Mouse (Mus musculus): ENCODE results near the gene H60b. TPM values are rescaled to one million over a fixed set of nuclear protein-coding genes. Genes with fewer than 3 reads are reported as not detected.
"Not testable (repeated sequence)": the region's sequence is repeated elsewhere in the genome, so short reads cannot be mapped to it uniquely, and the experiment has no call there.

H60b gene
- polyA plus RNA-seq (2016; fragmentation: Nextera tagmentation; extraction: Ambion mirVana): 0.37 and 0.73 TPM in 2 replicates

DNA sequence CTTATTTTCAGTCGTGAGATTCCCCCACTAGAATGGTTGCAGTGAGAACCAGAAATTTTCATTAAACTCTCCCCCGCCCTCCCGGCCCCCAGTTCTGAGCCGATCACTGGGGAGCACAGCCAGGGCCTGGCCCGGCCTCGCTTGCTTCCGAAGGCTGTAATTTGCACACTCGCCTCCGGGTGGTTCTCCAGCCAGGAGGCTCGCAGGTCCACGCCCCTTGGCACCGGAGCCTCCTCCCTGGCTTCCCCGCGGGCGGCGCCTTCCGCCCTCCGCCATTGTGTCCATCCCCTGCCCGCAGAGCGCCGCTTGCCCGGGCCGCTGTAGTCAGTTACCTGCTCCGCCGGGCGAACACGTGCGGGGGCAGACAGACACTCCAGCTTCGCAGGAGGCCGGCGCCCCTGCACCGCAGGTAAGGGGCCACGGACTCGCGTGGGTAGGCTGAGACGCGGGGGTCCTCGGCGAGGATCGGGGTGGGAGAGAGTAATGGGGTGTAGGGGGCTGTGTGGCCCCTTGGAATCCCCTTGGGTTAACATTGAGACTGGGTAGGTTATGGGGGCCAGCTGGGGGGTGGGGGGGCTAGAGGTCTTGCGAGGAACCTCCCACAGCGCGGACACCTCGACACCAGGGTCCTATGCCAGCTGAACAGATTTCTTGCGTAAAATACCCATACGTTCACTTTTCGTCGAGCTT is at the start of gene H60b, which contains the start of gene Raet1e:
Gene H60b, plus strand, starts transcription at position 277 of the 690 bp plus-strand sequence.
Gene Raet1e, plus strand, starts transcription at position 260 of the 690 bp plus-strand sequence.
- H3K27me3 ChIP-seq: peaks cover 64% of the 10 kb centered on the region
- H3K4me3 ChIP-seq: peak within 1 kb of the TSS; percentile 38
- H3K9me3 ChIP-seq, H3K4me1 ChIP-seq, H3K36me3 ChIP-seq, H3K27ac ChIP-seq, H3K9ac ChIP-seq: not testable (repeated sequence)
- ATAC-seq (ENCODE audit: insufficient number of reproducible peaks, insufficient read depth, low FRiP score, low TSS enrichment): peak; percentile 69
- peak within 1 kb of the TSS; percentile 54 for H3K4me2 ChIP-seq (replicated peaks)
- WGBS: 1% methylated on average over 48 of the region's 48 CpGs

GRCm38 (mm10) chr10:22140665-22141280 is 17.6 kb upstream of the H60b start:
- ATAC-seq (ENCODE audit: insufficient number of reproducible peaks, insufficient read depth, low FRiP score, low TSS enrichment): no peak
- H3K27me3 ChIP-seq: no peaks in the 10 kb centered on the region
- H3K4me1 ChIP-seq: no peaks in the 10 kb centered on the region
- no peaks in the 10 kb centered on the region for H3K36me3 ChIP-seq
- 0% methylated on average over 19 of the region's 19 CpGs for WGBS
- H3K9me3 ChIP-seq: no peaks in the 10 kb centered on the region
- peak overlapping the region; percentile 49 for H3K9ac ChIP-seq
- peak overlapping the region; percentile 73 for H3K4me2 ChIP-seq (replicated peaks)
- peak overlapping the region; percentile 42 for H3K4me3 ChIP-seq
- no peak overlapping the region for H3K27ac ChIP-seq

DNA sequence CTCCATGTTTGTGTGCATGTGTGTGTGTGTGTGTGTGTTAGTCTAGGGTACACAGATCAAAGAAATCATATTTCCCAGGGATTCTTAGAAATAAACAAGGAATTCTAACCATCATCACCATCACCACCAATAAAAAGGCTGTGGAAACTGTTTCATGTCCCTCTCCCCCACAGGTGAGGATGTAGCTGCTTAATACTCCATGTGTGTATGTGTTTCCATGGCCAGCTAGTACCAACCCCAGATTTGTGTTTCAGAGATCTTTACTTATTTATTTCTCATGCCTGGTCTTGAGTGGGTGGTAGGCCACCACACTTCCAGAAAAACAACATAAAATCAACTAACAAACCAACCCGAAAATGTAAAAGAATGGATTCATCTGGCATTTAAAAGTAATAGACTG is 16.2 kb upstream of the H60b start:
- not testable (repeated sequence) for H3K4me2 ChIP-seq (replicated peaks); H3K4me3 ChIP-seq; H3K9me3 ChIP-seq; H3K4me1 ChIP-seq; H3K9ac ChIP-seq; ATAC-seq (ENCODE audit: insufficient number of reproducible peaks, insufficient read depth, low FRiP score, low TSS enrichment); H3K27ac ChIP-seq; H3K36me3 ChIP-seq; H3K27me3 ChIP-seq
- WGBS: 91% methylated on average over 1 of the region's 1 CpGs

GRCm38 (mm10) chr10:22142926-22143325 is 15.5 kb upstream of the H60b start:
- ATAC-seq (ENCODE audit: insufficient number of reproducible peaks, insufficient read depth, low FRiP score, low TSS enrichment): no peak
- 64% methylated on average over 5 of the region's 5 CpGs for WGBS

DNA sequence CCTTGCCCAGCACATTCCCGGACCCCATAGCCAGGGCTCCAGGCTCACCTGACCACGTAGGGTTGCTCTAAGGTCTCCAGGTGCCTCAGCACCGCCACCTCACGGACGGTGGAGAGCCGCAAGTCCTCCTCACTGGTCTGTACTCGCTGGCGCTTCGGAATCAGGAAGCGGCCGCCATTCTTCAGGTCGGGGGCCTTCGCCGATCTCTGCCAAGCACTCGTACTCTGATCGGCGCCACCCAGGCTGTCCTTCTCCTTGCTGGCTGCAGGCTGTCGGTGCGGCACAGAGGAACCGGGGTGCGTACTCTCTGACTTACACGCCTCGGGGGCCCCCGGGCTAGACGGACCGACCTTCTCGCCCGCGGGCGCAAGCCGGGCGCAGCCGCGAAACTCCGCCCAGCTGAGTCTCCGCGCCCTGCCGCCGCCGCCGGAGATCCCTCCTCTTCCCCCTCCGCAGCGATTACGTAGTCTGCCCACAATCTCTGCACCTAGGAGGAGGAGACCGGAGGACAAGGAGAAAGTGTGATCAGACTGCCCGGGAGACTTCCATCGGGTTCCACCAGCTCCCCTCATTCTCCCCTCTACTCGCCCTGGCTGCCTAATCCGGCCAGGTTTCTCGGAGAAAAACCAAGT is 9.8 kb upstream of the H60b start:
- ATAC-seq (ENCODE audit: insufficient number of reproducible peaks, insufficient read depth, low FRiP score, low TSS enrichment): peak; percentile 85
- Histone ChIP-seq H3K4me2 (replicated peaks) (peak overlapping the region; percentile 94), H3K9me3 (no peaks in the 10 kb centered on the region), H3K27me3 (peaks cover 22% of the 10 kb centered on the region), H3K9ac (peak overlapping the region; percentile 73), H3K36me3 (no peaks in the 10 kb centered on the region), H3K4me1 (peaks cover 14% of the 10 kb centered on the region), H3K27ac (peak overlapping the region; percentile 31; the same call in 1 of the 2 replicates), H3K4me3 (peak overlapping the region; percentile 71)
- WGBS: under 1% methylated on average over 47 of the region's 50 CpGs

More at GRCm38 (mm10) chr10:22142926-22143325, 15.5 kb upstream of the H60b start:
- no peak overlapping the region for H3K27ac ChIP-seq
- H3K4me1 ChIP-seq: no peaks in the 10 kb centered on the region
- no peaks in the 10 kb centered on the region for H3K27me3 ChIP-seq
- H3K9me3 ChIP-seq: no peaks in the 10 kb centered on the region
- H3K36me3 ChIP-seq: no peaks in the 10 kb centered on the region
- no peak overlapping the region for H3K4me3 ChIP-seq
- H3K4me2 ChIP-seq (replicated peaks): no peak overlapping the region
- no peak overlapping the region for H3K9ac ChIP-seq

DNA sequence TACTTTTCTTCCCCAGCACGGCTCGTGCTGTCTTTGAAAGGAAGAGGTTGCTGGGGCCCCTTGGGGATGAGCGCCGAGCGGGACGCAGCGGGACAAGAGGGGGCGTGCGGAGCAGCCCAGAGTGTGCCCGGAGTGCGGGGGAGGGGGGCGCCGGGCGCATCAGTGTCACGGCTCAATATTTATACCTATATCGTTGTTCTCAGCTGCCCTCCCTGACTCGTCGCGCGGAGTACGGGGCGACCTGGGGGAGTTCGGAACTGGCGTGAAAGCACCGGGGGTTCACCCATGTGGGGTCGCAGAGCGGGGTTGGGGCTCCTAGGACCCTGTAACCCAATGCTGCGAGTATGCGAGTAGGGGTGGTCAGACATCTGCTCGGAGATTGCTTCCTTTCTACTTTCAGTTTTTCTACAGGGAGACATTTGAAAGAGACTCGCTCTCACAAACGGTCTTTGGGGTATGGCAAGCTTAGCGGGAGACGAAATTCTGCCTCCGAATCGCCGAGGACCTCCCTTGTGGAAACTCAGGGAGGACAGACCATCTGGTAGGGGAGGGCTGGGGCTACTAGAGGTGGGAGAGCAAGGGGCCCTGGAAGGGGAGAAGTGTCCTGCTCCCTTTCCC is 9.2 kb upstream of the H60b start, which contains the start of gene E030030I06Rik:
Gene E030030I06Rik, minus strand, starts transcription at position 198 of the 618 bp plus-strand sequence.
- Histone ChIP-seq H3K27ac (peak within 1 kb of the TSS; percentile 31; the same call in 1 of the 2 replicates), H3K4me2 (replicated peaks) (peak within 1 kb of the TSS; percentile 94), H3K9ac (peak within 1 kb of the TSS; percentile 73), H3K4me3 (peak within 1 kb of the TSS; percentile 71), H3K9me3 (no peaks in the 10 kb centered on the region), H3K4me1 (peaks cover 14% of the 10 kb centered on the region), H3K27me3 (peaks cover 26% of the 10 kb centered on the region), H3K36me3 (no peaks in the 10 kb centered on the region)
- peak; percentile 35 for ATAC-seq (ENCODE audit: insufficient number of reproducible peaks, insufficient read depth, low FRiP score, low TSS enrichment)
- WGBS: under 1% methylated on average over 37 of the region's 37 CpGs

GRCm38 (mm10) chr10:22149691-22150465 is 8.5 kb upstream of the H60b start:
- H3K9me3 ChIP-seq: no peaks in the 10 kb centered on the region
- under 1% methylated on average over 50 of the region's 50 CpGs for WGBS
- peak overlapping the region; percentile 73; the same call in 1 of the 2 replicates for H3K9ac ChIP-seq
- no peak for ATAC-seq (ENCODE audit: insufficient number of reproducible peaks, insufficient read depth, low FRiP score, low TSS enrichment)
- H3K27me3 ChIP-seq: peaks cover 28% of the 10 kb centered on the region
- no peak overlapping the region for H3K27ac ChIP-seq
- peak overlapping the region; percentile 94 for H3K4me2 ChIP-seq (replicated peaks)
- H3K36me3 ChIP-seq: no peaks in the 10 kb centered on the region
- H3K4me1 ChIP-seq: peaks cover 14% of the 10 kb centered on the region
- H3K4me3 ChIP-seq: peak overlapping the region; percentile 71

DNA sequence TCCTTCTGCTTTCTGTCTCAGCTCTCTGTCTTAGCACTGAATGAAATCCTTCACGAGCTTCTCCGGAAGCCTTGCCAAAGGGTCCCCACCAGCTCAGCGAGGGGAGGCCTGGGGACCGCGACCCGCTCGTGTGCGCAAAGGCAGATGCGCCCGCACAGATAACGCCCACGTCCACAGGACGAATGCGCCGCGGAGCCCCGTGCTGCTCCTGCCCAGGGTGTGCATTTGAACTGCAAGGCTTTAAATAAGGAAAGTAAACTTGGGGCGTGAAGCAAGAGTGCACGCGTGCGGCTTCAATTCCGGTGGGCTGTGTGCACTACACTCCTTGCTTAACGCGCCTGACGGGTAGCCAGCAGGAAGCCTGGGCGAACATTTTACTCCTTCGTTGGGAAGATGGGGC is 7.8 kb upstream of the H60b start:
- Histone ChIP-seq H3K9me3 (no peaks in the 10 kb centered on the region), H3K36me3 (no peaks in the 10 kb centered on the region), H3K9ac (no peak overlapping the region), H3K4me2 (replicated peaks) (peak overlapping the region; percentile 94), H3K4me1 (peaks cover 14% of the 10 kb centered on the region), H3K4me3 (peak overlapping the region; percentile 71), H3K27me3 (peaks cover 33% of the 10 kb centered on the region), H3K27ac (no peak overlapping the region)
- no peak for ATAC-seq (ENCODE audit: insufficient number of reproducible peaks, insufficient read depth, low FRiP score, low TSS enrichment)
- under 1% methylated on average over 27 of the region's 27 CpGs for WGBS

DNA sequence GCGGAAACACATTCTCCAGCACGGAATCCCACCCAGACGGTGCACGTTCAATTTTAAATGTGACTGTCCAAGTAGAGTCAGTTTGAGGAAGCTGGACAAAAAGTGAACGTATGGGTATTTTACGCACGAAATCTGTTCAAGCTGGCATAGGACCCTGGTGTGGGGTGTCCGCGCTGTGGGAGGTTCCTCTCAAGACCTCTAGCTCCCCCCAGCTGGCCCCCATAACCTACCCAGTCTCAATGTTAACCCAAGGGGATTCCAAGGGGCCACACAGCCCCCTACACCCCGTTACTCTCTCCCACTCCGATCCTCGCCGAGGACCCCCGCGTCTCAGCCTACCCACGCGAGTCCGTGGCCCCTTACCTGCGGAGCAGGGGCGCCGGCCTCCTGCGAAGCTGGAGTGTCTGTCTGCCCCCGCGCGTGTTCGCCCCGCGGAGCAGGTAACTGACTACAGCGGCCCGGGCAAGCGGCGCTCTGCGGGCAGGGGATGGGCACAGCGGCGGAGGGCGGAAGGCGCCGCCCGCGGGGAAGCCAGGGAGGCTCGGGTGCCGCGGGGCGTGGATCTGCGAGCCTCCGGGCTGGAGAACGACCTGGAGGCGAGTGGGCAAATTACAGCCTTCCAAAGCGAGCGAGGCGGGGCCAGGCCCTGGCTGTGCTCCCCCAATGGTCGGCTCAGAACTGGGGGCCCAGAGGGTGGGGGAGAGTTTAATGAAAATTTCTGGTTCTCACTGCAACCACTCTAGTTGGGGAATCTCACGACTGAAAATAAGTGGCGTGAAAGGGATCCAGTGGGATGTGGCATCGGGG is 7.1 kb upstream of the H60b start:
- not testable (repeated sequence) for H3K9ac ChIP-seq; H3K9me3 ChIP-seq; ATAC-seq (ENCODE audit: insufficient number of reproducible peaks, insufficient read depth, low FRiP score, low TSS enrichment); H3K27ac ChIP-seq; H3K36me3 ChIP-seq
- Histone ChIP-seq H3K4me3 (peak overlapping the region; percentile 22; the same call in 1 of the 2 replicates), H3K4me2 (replicated peaks) (peak overlapping the region; percentile 38), H3K4me1 (peaks cover 14% of the 10 kb centered on the region), H3K27me3 (peaks cover 40% of the 10 kb centered on the region)
- WGBS: under 1% methylated on average over 55 of the region's 55 CpGs

DNA sequence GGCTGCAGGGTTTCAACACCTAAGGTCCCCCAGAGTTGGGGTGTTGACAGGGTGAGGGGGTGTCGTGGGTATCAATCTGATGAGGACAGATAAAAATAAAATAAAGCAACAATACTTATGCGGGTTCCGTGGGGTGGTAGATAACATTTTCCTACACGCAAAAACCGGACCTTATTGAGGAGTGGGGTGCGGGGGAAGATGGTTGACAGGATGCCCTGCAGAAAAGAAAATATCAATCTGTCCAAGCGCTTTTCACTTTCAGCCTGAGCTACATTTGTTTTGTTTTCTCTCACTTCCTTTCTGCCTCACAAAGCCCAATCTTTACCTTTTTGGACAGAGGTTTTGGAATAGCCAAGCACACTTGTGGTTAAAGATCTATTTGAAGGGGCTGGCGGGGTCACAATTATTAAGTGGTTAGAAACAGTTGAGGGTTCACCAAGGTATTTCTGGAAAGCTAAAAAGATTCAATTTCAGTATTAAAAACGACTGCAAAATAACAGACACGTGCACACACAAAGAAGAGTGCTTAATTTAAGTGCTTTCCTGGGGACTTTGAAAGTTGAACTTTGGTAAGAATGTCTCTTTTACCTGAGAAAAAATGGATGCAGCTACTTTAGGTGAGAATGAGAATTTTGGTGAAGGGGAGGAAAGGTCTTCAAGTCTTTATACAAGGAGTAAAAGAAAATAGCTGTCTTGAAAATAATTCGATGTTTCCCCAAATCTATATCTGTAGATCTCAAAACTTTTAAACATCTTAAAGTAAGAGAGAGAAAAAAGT is 6.3 kb upstream of the H60b start:
- WGBS: 2% methylated on average over 11 of the region's 11 CpGs
- H3K4me3 ChIP-seq; ATAC-seq (ENCODE audit: insufficient number of reproducible peaks, insufficient read depth, low FRiP score, low TSS enrichment); H3K27ac ChIP-seq; H3K4me2 ChIP-seq (replicated peaks); H3K9ac ChIP-seq; H3K36me3 ChIP-seq; H3K9me3 ChIP-seq: not testable (repeated sequence)
- Histone ChIP-seq H3K4me1 (peaks cover 14% of the 10 kb centered on the region), H3K27me3 (peaks cover 48% of the 10 kb centered on the region)
